Mouse (Mus musculus): ENCODE data around the gene Zfp36.

Gene Zfp36

DNA sequence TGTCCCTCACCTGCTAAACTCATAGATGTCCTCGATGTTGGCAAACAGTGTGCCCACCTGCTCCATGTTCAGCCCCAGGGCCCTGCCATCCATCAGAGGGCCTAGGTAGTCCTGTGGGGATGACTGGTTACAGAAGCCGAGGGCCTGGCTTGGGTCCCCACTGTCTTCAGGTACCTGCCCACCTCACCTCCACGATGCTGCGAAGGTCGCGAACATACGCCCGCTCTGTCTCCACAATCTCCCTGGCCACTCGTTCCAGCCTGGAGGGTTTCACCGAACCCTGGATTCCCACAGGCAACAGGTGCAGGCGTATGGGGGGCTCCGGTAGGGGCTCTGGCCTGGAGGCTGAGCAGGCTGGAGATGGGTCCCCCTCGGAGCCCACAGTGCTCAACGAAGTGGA is 10.0 kb downstream of the Zfp36 start:
- no peak for DNase-seq (ENCODE audit: low spot score in 2 of 2)

GRCm38 (mm10) chr7:28368276-28368920 is 11.7 kb downstream of the Zfp36 start:
- DNase-seq (ENCODE audit: low spot score in 2 of 2) = no peak

GRCm38 (mm10) chr7:28367663-28368275 is 12.3 kb downstream of the Zfp36 start:
- DNase-seq (ENCODE audit: low spot score in 2 of 2) = no peak

GRCm38 (mm10) chr7:28362441-28363060 is 17.5 kb downstream of the Zfp36 start:
- no peak for DNase-seq (ENCODE audit: low spot score in 2 of 2)

- no peak for DNase-seq (ENCODE audit: low spot score in 2 of 2)
Observed at GRCm38 (mm10) chr7:28361647-28362341, 18.3 kb downstream of the Zfp36 start.

DNA sequence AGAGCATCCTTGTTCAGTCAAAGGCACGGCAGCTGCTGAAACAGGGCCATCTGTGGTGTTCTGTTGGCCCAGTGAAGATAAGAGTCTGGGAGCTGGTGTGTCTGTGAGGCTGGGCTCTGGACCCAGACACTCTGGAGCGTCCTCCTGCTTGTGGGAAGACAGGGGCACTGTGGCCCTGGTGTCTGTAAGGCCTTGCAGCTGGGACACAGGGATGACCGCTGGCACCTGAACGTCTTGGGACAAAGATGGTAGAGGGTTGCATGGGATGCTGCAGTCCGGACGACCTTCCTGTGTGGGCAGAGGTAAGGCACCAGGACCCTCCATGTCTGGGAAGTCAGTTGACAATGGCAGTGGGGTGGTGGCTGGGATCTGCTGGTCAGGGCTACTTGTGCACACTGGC is 19.8 kb downstream of the Zfp36 start:
- no peak for DNase-seq (ENCODE audit: low spot score in 2 of 2)

DNA sequence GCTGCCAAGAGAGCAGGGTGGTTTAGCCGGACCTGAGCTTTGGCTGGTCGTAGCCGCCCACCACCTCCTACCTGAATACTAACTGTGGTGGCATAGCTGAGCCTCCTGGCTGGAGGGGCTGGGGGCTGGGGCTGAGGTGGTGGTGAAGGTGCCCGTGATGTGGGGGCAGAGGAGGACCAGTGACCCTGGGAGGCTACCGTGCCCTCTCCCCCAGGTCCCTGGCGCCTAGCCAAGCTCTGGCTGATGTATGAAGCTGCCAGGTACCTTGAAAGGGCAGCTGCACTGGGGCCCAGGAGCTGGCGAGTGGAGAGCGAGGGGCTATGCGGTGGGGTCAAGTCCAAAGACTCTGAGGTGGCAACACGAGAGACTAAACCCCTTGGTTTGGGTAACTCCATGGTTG is 20.2 kb downstream of the Zfp36 start:
- no peak for DNase-seq (ENCODE audit: low spot score in 2 of 2)

DNA sequence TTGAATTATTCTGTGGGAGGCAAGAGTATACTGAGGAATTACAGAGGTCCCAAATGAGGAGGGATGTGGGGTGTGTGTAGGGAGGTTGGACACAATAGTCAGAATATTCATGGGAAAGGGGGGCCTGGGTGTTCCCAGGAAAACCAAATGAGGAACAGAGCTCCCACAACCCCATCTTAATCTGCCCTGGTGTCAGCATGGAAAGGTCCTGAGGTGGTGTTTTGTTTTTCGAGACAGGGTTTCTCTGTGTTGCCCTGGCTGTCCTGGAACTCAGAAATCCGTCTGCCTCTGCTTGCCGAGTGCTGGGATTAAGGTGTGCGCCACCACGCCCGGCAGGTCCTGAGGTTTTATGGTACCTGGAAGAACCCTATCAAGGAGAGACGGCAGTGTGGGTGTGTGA is 21.6 kb downstream of the Zfp36 start:
- no peak for DNase-seq (ENCODE audit: low spot score in 2 of 2)

- no peak for DNase-seq (ENCODE audit: low spot score in 2 of 2)
Observed at GRCm38 (mm10) chr7:28357984-28358383, 22.1 kb downstream of the Zfp36 start.

DNA sequence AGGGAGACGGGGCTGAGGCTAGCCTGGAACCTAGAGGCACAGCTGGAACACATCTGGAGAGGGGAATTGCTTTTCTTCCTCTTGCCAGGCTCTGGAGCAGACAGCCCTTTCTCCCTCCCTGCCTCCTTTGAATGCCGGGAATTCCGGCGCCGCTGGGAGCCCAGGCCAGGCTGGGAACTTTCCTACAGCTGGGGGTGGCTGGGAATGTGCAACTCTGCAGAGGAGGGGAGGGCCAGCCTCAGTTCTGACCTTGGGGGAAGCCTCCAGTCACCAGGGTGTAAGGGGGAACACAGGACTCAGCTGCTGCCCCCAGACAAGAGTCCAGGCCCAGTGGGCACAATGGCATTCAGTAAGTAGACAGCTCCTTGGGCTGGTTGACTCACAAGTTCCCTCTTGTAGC is 23.1 kb downstream of the Zfp36 start:
- no peak for DNase-seq (ENCODE audit: low spot score in 2 of 2)

DNA sequence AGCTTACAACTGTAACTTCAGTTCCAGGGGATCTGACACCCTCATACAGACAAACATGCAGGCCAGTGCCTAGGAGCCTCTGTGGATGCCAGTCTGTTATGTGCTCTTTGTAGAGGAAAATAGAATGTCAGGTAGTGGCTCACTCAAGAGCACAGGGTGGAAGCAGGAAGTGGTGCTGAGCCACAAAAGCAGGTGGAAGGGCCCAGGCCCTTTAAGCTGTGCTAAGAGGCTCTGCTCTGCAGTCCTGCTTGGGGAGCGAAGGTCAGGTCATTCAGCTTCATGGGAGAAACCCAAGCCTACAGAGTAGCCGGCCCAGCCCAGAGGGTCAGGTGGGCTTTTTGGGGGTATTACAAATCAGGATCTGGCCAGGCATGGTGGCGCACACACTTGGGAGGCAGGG is 24.8 kb downstream of the Zfp36 start:
- DNase-seq (ENCODE audit: low spot score in 2 of 2) = no peak

- DNase-seq (ENCODE audit: low spot score in 2 of 2) = no peak
Observed at GRCm38 (mm10) chr7:28354596-28354995, 25.5 kb downstream of the Zfp36 start.

GRCm38 (mm10) chr7:28354113-28354581 is 25.9 kb downstream of the Zfp36 start:
- no peak for DNase-seq (ENCODE audit: low spot score in 2 of 2)

DNA sequence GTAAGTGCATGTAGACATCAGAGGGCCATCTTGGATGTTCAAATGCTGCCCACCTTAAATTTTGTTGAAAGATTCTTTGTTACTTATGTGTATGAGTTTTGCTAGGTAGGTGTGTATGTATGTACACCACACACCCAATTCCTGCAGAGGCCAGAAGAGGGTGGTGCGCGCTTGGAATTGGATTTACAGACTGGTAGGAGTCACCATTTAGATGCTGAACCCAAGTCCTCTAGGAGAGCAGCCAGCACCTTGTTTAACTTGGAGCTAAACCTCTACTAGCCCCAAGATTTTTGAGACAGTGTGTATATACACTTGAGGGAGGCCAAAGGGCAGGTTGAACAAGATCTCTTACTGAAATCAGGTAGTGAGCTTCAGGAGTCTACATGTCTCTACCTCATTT is 26.8 kb downstream of the Zfp36 start:
- DNase-seq (ENCODE audit: low spot score in 2 of 2) = no peak

GRCm38 (mm10) chr7:28351676-28352191 is 28.3 kb downstream of the Zfp36 start:
- no peak for DNase-seq (ENCODE audit: low spot score in 2 of 2)

GRCm38 (mm10) chr7:28350155-28350883 is 29.7 kb downstream of the Zfp36 start, which contains the start of gene Rps16:
Rps16 (plus strand) TSS chr7:28350652.
- peak; percentile 96 to 99 for DNase-seq (ENCODE audit: low spot score in 2 of 2)

- DNase-seq (ENCODE audit: low spot score in 2 of 2) = no peak
Observed at GRCm38 (mm10) chr7:28348601-28349000, 31.5 kb downstream of the Zfp36 start.

GRCm38 (mm10) chr7:28347746-28348145 is 32.3 kb downstream of the Zfp36 start:
- DNase-seq (ENCODE audit: low spot score in 2 of 2) = no peak

GRCm38 (mm10) chr7:28344637-28345036 is 35.4 kb downstream of the Zfp36 start:
- peak; percentile 37 to 59 for DNase-seq (ENCODE audit: low spot score in 2 of 2)

DNA sequence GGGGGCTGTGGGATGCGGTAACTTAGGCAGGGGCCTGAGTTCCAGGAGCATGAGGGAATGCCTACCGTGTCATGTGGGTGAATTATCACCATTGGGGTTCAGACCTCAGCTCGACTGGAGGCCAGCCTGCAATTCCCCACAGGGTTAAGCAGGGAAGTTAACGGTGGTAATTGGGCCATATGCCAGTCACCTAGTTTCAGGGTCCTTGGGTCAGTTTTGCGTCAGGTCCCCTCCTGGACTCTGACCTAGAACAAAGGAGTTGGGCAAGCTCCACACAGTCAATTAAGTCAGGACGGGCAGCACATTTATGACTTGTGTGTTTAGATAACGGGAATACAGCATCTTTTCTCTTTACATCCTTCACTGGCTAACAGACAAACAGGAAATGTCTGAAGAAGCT is 38.7 kb downstream of the Zfp36 start:
- no peak for DNase-seq (ENCODE audit: low spot score in 2 of 2)

GRCm38 (mm10) chr7:28339213-28339917 is 40.7 kb downstream of the Zfp36 start:
- peak in 1 of 2 experiments; percentile 62 for DNase-seq (ENCODE audit: low spot score in 2 of 2)

Measured in urinary bladder, postnatal 36 days (tissue).